Mouse (Mus musculus): ENCODE data around the gene St3gal6.
A peak's percentile ranks its signal among the peaks of the same experiment; 100 is the strongest.
"Not testable (repeated sequence)": the region's sequence is repeated elsewhere in the genome, so short reads cannot be mapped to it uniquely, and the experiment has no call there.

Gene St3gal6

DNA sequence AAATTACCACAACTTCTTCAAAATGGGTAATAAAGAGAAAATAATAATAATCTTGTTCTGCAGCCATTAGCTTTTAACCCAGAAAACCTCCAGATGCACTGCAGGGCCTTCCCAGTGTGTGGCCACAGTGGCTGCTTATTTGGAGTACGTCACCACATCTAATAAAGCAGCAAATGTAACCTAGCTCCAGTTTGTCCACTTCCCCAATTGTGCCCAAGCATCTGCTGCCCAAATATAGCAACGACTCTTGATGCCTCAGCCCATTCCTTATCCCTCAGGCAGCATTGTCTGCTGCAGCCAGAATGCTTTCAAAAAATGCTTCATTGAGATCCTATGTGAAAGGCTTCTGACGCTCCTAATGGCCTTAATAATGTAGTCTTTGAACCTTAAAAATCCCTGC is 49.2 kb downstream of the St3gal6 start:
- DNase-seq: no peak

DNA sequence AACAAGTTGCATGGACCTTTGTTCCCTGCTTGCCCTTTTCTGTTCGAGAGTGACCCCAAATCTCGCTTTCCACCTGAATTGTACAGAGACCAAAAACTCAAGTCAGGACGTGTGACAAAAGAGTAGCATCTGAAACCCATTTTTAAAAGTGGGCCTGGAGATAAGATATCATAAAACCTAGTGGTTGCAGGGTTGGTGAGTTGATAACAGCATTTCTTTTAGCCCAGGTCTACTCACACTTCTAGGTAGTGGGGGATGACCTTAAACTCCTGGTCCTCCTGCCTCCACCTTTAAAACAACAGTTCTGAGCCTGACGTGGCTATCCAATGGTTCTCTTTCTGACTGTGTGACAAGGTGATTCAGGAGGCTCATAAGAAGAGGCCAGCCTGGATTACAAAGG is 53.2 kb downstream of the St3gal6 start:
- no peak for DNase-seq

DNA sequence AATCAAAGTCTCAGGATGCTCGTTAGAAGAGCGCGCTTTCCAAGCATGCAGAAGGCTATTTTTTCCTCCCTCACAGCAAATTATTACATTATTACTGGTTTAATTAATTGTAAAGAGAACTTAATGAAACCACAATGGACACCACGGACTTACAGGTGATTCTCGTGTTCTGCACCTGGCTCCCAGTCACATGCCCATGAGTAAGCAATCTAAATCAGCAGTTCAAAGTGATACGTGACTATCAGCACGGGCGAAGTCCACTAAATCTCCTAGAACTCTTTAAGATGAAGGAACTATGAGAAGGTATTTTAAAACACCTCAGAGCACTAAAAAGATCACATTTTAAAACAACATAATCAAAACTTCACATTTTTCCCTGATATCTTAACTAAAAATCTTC is 54.0 kb downstream of the St3gal6 start:
- DNase-seq: no peak

DNA sequence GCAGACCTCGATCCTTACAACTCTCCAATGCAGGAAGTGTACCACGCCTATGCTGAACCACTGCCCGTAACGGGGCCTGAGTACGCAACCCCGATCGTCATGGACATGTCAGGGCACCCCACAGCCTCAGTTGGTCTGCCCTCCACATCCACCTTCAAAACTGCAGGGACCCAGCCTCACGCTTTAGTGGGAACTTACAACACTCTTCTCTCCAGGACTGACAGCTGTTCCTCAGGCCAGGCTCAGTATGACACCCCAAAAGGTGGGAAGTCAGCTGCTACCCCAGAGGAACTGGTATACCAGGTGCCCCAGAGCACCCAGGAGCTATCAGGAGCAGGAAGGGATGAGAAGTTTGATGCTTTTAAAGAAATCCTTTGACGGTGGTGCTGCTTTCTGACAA is 58.6 kb downstream of the St3gal6 start:
- DNase-seq: no peak

DNA sequence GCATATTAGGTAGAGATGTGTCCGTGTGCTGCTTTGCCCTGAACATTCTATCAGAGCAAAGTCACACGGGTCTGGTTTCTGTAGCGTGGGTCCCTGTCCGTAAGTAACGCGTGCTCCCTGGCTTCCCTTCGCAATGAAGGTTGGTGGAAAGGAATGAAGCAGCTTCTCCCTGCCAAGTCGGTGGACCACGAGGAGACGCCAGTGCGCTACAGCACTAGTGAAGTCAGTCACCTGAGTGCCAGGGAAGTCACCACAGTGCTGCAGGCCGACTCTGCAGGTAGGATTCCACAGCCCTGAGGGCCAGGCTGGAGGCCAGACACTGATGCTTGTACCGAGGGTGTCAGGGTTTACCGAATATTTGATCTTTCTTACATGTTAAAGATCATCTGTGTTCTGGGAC is 60.0 kb downstream of the St3gal6 start:
- no peak for DNase-seq

DNA sequence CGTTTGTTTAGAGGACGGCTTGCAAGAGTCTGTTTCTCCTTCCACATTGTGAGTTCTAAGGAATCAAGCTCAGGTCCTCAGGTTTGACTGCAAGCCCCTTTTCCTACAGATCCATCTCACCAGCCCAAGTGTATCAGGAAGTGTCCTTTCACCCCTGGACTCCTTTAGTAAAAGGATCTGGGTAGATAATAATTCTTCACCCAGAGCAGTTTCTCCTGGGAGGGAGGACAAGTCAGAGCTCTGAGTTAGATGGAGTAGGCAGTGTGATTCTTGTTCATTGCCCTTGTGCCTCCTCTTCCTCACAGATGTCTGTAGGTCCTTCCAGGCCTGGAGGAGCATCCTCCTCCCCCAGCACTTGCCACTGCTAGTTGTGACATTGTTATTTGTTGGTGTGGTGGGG is 61.5 kb downstream of the St3gal6 start:
- no peak for DNase-seq

DNA sequence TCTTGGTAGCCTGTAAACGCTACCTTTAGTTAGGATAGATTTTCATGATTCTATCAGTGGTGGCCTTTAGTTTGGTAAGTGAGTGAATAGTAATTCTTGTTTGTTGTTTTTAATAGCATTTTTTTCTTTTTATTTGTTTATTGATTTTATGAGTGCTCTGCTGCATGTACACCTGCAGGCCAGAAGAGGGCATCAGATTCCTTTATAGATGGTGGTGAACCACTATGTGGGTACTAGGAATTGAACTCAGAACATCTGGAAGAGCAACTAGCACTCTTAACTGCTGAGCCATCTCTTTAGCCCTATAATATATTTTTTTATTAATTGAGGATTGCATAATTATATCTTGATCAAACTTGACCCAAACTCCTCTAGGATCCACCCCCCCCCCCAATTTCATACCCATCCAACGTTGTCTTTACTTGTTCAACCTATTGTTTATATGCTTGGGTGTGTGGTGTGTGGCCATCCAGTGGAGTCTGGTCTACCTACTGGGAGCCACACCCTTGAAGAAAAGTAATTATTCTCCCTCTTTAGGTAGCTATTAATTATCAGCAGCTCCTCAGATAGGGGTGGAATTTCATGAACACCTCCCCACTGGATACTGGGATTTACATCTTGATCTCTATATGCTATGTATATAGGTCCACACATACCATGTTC is 62.1 kb downstream of the St3gal6 start:
- no peak for DNase-seq

DNA sequence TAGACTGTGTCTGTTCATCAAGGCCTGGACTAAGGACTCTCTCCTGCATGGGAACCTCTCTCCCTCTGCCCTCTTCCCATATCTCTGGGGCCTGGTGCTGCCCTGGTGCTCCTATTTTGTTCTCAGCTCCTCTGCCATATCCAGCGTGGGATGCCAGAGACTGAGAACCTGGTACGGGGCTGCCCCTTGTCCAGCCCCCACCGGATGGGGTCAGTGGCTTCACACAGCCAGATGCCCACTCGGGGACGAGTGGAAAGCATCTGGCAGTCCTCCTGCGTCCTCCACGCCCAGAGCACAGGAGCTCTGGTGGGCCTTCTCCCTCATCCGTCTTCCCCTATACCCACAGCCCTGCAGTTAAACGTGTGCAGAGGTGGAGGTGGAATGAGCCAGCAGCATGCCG is 63.7 kb downstream of the St3gal6 start:
- DNase-seq: no peak

DNA sequence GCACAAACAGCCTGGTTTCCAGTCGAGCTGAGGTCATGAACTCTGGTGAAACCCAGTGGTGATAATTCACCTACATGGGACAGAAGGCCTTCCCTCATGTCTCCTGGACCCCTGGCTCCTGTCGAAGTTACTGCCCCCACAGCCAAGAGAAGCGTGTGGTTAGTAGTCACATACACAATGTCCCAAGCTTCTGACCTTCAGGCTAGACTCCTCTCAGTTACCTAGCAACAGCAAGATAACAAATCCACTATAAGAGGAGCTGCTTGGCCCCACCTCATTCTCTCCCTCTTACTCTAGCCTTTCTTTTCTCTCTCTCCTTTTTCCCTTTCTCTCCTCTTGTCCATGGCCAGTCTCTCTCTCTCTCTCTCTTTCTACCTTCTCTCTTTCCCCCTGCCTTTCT is 64.1 kb downstream of the St3gal6 start:
- not testable (repeated sequence) for DNase-seq

DNA sequence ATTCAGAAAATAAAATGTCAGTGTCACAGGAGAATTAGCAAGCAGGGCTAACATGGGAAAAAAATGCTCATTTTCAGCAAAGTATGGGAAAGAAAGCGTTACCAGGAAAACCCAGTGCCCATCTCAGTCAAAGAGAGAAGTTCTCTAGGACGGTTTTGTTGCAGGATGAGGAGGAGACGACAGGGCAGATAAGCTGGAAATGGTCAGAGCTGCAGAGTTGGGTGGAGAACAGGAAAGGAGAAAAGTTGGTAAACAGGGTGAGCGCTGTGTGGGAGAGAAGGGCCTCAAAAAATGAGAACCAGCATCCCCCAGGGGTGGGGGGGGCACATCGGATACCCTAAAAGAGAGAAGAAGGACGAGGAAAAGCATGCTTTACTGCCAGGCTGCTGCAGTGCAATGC is 67.1 kb downstream of the St3gal6 start:
- no peak for DNase-seq

DNA sequence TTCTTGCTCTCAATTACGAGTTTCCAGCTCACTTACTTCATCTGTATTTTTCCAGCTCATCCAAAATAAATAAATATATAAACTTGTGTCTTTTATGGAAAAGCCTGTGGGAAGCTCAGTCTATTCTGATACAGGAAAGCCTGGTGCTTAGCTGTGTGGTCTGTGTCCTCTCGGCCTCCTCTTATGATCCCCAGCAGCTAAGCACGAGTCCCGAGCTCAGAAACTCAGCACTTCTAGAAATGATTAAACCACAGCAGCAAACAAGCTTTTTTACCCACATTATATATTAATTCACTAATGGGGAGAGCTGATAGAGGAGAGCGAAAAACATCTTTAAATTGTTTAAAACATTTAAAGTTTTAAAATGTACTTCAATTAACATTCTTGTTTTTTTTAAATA is 67.6 kb downstream of the St3gal6 start:
- no peak for DNase-seq

DNA sequence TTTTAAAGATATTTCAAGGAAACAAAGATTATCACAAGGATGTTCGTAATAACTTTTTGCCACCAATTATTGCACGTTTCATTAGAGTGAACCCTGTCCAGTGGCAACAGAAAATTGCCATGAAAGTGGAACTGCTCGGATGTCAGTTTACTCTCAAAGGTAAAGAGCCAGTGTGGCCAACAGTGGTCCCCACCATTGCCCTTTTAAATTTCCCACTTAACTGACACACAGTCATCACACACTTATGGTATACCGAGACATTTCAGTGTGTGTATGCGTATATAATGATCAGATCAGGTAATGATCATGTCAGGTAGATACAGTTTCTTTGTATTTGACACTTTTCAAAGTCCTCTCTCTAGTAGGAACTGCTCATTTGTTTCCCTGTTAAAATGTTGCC is 68.9 kb downstream of the St3gal6 start:
- no peak for DNase-seq

DNA sequence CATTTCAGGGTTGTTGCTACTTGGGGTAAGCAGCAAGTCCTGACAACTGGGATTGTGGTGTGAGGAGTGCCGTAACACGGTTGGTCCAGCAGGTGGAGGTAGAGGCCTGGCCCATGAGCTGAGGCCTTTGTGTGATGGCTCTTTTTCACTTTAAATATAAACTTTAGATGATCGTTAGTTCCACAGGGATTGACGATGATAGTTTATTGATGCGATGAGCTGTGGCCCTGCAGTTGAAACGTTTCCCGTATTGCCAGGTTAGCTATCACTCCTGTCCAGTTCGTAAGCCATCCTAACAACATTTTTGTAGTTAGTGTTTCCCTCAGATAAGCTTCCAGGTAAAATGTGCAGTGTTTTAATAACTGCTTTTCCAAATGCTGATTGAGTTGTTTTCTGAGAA is 69.4 kb downstream of the St3gal6 start:
- no peak for DNase-seq

DNA sequence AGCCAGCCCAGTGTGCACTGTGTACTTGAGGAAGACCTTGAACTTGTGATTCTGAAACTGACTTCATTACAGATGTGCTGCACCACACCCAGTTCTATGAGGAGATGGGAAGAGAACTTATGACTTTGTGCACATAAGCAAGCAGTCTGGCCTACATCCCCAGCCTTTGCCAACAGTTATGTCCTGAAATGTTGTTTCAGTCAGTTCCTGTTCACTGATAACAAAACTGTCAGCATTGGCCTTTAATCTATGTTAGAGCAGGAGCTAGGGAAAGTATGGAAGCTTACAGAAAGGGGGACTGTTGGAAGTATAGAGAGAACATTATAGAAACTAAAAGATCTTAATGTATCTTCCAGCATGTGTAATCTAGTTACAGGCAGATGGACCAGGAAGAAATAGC is 70.2 kb downstream of the St3gal6 start:
- no peak for DNase-seq

DNA sequence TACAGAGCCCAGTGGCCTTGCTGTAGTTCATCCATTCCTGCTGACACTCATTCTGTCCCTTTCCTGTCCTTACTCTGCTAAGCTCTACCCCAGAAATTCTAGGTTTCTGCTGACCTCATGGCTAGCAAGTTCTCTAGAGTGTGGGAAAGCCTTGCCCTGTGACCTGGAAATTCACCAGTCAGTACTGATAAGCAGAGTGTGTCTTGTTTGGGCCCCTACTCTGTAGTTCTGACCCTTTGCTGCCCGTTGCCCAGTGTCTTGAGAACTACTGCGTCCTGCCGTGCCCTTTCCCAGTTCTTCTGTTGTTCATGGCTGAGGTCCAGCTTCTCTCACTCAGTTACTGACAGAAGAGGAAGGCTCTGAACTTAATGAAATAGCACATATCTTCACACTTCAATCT is 70.9 kb downstream of the St3gal6 start:
- DNase-seq: no peak

DNA sequence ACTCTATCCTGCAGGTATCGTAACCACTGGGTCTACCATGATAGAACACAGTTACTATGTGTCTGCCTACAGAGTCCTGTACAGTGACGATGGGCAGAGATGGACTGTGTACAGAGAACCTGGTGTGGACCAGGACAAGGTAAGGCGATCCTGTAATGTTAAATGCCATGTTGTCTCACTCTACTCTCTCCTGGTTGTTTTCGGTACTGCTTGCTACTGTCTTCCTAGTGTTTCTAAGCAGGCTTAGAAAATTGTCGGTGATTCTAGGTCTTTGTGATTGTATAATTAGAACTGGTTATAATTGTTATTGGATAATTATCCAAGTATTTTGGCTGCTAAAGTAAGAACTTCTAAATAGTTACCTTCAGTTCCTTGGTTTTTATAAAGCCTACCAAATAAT is 72.4 kb downstream of the St3gal6 start:
- no peak for DNase-seq

DNA sequence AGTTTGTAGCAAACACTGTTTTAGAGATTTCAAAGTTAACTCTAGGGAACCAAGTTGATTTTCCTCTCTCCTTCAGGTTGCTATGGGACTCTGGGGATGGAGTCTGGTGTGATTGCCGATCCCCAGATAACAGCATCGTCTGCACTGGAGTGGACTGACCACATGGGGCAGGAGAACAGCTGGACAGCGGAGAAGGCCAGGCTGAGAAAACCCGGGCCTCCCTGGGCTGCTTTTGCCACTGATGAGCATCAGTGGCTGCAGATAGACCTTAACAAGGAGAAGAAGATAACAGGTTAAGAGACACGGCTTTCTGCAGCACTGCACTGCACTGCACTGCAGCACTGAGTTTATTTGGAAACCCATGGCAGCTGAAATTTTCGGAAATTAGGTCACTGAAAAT is 73.4 kb downstream of the St3gal6 start:
- no peak for DNase-seq

DNA sequence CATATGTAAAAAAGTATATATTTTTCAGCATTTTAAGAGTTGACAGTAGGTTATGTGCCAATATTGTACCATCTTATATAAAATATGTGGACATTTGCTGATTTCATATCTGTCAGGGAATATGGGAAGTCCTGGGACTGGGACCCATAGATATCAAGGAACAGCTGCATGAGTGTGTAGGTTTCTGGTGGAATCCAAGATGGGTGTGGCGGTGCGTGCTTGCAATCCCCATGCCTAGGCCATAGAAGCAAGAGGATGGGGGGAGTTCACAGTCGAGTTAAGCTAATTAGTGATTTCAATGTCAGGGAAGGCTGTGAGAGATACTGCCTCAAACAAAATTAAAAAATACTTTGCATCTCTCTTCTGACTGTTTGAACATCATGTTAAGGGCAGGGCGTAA is 75.0 kb downstream of the St3gal6 start:
- no peak for DNase-seq

DNA sequence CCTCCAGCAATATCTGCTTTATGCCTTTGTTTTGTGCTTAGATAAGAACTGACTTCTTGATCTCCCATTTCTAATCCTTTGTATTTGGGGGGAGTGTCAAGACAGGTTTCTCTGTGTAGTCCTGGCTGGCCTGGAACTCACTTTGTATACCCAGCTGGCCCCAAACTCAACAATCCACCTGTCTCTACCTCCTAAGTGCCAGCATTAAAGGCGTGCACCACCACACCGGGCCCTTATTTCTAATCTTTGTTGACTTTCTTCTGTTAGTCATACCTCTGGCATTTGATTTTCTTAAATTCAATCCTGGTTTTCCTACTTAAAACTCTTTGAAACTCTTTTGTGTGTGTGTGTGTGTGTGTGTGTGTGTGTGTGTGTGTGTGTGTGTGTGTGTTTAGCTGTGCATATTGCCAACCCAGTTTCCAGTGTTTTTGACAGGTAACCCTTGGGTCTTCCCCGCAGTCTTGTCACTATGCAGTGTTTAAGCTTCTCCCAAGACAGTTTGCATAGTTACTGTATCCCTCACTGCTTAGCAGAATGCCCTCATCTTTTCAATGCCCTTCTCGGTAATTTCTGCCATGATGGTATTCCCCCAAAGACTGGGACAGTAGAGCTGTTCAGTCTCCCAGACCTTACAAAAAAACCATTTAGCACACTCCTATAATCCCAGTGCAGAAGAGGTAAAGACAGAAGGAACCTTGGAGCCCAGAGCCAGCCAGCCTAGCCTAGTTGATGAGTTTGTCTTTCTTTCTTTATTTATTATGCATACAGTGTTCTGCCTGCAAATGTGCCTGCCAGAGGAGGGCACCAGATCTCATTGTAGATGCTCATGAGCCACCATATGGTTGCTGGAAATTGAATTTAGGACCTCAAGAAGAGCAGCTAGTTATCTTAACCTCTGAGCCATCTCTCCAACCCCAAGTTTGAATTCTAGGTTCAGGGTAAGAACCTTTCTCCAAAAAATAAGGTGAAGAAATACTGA is 77.5 kb downstream of the St3gal6 start:
- no peak for DNase-seq

DNA sequence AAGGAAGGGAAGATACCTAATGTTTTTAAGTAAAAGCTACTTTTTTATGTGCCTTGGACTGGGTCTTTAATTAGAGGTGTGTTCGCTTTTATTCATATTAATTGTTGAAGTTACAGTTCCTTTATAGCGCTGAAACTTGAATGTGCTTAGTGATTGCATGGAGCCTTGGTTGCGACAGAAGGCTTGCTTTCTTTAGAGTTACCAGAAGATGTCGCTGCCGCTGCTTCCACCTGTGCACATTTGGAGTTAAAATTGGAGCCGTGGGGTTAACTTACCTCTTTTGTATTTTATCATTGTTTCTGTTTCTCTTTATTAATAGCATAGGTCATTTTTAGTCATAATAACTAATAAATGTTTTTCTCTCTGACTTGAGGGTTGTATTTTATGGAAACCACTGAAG is 79.3 kb downstream of the St3gal6 start:
- no peak for DNase-seq

DNA sequence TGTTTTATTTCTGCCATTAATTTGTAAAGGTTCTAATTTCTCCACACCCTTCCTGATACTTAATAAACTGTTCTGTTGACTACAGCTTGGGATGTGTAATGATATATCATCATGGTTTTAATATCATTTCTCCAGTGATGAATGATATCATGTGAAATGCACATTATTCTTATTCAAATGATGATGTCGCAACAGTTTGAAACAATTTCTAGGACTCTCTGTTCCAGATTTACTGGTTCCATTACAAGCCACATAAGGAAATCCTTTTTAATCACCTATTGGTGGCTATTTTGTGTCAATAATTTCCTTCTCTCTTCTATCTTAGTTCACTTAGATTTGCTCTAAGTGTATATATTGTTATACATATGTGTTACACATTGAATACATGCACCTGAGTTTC is 91.7 kb downstream of the St3gal6 start:
- no peak for DNase-seq

DNA sequence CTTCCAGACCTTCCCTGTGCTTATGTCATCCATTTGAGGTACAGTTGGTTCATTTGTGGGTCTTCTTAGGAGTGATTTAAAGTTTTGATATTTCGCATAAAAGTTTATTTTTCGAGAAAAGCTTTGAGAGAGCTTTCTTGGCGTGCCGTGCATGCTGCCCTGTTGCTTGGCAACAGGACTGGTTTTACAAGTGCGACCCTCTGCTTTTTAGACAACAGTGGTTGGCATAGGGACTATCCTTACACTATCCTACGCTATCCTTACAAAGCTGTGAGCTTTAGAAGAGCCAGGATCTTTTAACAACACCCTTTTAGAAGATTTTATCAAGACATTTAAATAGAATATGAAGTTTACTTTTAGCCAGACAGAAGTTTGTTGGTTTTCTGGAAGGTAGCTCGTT is 93.8 kb downstream of the St3gal6 start:
- no peak for DNase-seq

DNA sequence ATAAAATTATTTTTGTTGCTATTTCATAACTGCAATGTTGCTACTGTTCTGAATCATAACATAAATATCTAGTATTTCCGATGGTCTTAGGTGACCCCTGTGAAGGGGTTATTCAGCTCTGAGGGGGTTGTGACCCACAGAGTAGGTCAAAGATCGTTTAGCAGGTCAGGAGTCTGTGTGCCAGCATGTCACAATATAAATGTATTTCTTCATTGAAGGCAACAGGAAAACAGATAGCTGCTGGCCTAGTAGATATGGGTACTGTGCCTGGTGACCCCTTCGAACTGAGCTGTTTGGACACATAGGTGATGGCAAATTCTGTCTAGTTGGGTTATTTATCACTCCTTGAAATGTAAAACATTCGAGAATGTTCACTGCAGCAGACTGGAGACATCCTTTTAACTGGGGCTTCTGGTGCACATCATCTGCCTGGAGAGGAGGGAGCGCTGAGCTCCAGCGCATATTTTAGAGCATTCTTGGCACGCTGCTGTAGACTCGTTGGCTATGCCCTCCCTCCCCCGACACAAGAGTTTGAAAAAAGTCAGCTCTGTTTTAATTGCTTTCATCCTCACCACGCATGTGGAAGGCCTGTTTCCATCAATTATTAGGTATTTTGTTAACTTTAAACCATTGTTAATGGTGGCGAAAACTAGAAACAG is 102.2 kb downstream of the St3gal6 start:
- DNase-seq: peak; percentile 18

All from right cerebral cortex, postnatal 25 days (tissue).